Comparison of ENCODE assay signal across 10 mouse cellular contexts in genomic region chr5:130811966-130812365, GRCm38 (mm10).
A peak's percentile ranks its signal among the peaks of the same experiment; 100 is the strongest.
DNase-seq lines count a peak whose midpoint lies in the region; ATAC-seq and TF ChIP-seq lines count a peak whose summit lies in the region.
"Had no signal": no experiment of that assay in that cellular context is flagged by ENCODE, and none has a peak within 500 bp of the region (broad histone marks: within the 10 kb centered on the region; RNA-seq: fewer than 3 reads in every experiment).

No protein-coding gene starts in this region.

- no peak overlapping the region for H3K4me3 ChIP-seq in liver, adult 2 months (ENCODE audit: insufficient read depth, low read depth, low read length)
- no peak overlapping the region for H3K4me3 ChIP-seq in E14TG2a.4 (replicated peaks; ENCODE audit: low read length)
- H3K4me3 ChIP-seq: hindbrain, embryonic 15.5 days had no signal

- H3K9ac ChIP-seq in liver, adult 2 months (ENCODE audit: low read depth, low read length): no peak overlapping the region
- H3K9ac ChIP-seq: hindbrain, embryonic 15.5 days had no signal

- H3K9me3 ChIP-seq in E14TG2a.4 (ENCODE audit: low read length): peaks cover 13% of the 10 kb centered on the region
- H3K9me3 ChIP-seq: hindbrain, embryonic 15.5 days had no signal

- intact Hi-C loops in gastrocnemius, postnatal 36 days (cut with DNase I): no loop called here

- 89% methylated on average over 3 of the region's 3 CpGs for WGBS in liver, adult 2 months

- ATAC-seq in frontal cortex, adult (ENCODE audit: low TSS enrichment): no peak

- H3K27ac ChIP-seq in liver, adult 2 months (replicated peaks; ENCODE audit: insufficient read depth, low read depth, low read length): no peak overlapping the region
- H3K27ac ChIP-seq: hindbrain, embryonic 15.5 days had no signal

- H3K79me2 ChIP-seq in liver, adult 2 months (ENCODE audit: control insufficient read depth, insufficient read depth, low read length): no peaks in the 10 kb centered on the region

- TF ChIP-seq CTCF in liver, adult 2 months (IDR thresholded peaks at IDR 0.05; ENCODE audit: low read depth, low read length): peak; percentile 15; the same call in 1 of the 2 replicates
- TF ChIP-seq CTCF in E14TG2a.4 (conservative IDR thresholded peaks at IDR 0.05; ENCODE audit: low read length): peak; percentile 48

- H3K27me3 ChIP-seq in liver, adult 2 months (ENCODE audit: control insufficient read depth, insufficient read depth, low read length): 0 out of 2 replicates have a peak, but pooled peaks cover 3% of the 10 kb centered on the region
- H3K27me3 ChIP-seq in E14TG2a.4 (ENCODE audit: insufficient read depth, low read length): no peaks in the 10 kb centered on the region
- H3K27me3 ChIP-seq: hindbrain, embryonic 15.5 days had no signal

- no peaks in the 10 kb centered on the region for H3K4me1 ChIP-seq in liver, adult 2 months (ENCODE audit: control insufficient read depth, insufficient read depth, low read length)
- no peaks in the 10 kb centered on the region for H3K4me1 ChIP-seq in E14TG2a.4 (replicated peaks; ENCODE audit: low read depth, low read length)

- H3K36me3 ChIP-seq in liver, adult 2 months (ENCODE audit: control insufficient read depth, insufficient read depth, low read length): no peaks in the 10 kb centered on the region
- H3K36me3 ChIP-seq in E14TG2a.4 (ENCODE audit: insufficient read depth, low read length): no peaks in the 10 kb centered on the region
- H3K36me3 ChIP-seq: hindbrain, embryonic 15.5 days had no signal

- DNase-seq in gastrocnemius, postnatal 10 days: peak; percentile 6
- no peak for DNase-seq in gastrocnemius, postnatal 36 days
- no peak for DNase-seq in liver, adult 2 months (ENCODE audit: extremely low read depth, low read depth, low spot score)
- DNase-seq in liver (no peak), ZHBTc4 (ENCODE audit: low read depth, low spot score) (peak; percentile 75)
- DNase-seq: right cerebral cortex, postnatal 25 days; thymus, postnatal 36 days had no signal

- TF ChIP-seq POLR2A in liver, adult 2 months (IDR thresholded peaks at IDR 0.05; ENCODE audit: extremely low read depth, insufficient read depth, low read length): no peak

Comparison
In these comparisons a context has a peak if more than half of its experiments do, and no peak if none do; other contexts are left out.
1. DNase-seq: peak in gastrocnemius, postnatal 10 days (single experiment) and ZHBTc4 (single experiment); none in gastrocnemius, postnatal 36 days (0 of 2), liver, adult 2 months (single experiment) and liver (single experiment).